In the genomic region with DNA sequence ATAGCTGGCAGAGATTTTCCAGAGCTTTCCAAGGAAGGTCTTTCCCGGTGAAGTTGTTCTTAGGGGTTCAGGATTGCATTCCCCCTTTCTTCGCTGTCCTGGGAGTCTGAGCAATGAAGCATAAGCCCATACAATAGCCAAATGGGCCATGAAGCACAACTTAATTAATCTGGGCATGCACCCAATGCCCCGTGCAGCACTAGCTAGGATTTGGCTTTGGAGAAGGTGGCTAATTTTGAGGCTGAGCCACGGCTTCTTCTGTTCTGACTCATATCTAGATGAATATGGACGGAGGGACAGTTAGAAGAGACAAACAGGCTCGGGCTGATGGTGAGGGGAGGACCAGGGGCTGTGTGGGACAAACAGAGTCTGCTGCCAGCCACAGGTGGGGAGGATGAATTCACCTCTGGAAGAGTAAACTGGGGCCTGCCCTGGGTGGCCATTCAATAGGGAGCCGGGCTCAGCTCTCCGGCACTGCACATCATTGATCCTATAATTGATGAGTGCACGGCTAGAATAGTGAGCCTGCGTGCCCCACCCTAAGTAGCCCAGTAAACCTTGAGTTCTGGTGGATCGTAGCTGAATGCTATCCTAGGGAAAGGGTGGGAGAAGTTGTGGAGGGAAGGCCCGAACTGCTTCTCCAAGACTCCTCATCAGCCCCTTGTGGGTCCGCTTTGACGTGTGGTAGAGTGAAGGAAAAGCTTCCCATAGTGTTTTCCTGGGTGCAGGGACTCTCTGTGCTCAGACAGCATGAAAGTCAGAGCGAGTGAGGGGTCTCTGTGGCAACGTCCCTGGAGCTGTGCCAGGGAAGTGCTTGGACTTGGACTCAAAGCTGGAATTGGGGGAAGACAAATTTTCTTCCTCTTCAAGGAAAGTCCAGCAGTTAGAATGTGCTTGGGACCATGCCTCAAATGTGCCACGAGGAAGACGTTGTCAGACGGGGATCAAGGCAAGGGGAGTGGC, we compare ENCODE assay signal across 8 mouse cellular contexts.
DNase-seq lines count a peak whose midpoint lies in the region; ATAC-seq and TF ChIP-seq lines count a peak whose summit lies in the region.

No protein-coding gene starts in this region.

- WGBS in hindbrain, embryonic 13.5 days = 24% methylated on average over 19 of the region's 19 CpGs
- WGBS in olfactory bulb, adult 2 months = 44% methylated on average over 19 of the region's 19 CpGs

- TF ChIP-seq CTCF in olfactory bulb, adult 2 months (IDR thresholded peaks at IDR 0.05; ENCODE audit: insufficient read depth, low read depth, low read length) = no peak

- H3K9me3 ChIP-seq in hindbrain, embryonic 13.5 days = no peaks in the 10 kb centered on the region

- H3K4me2 ChIP-seq in hindbrain, embryonic 13.5 days = peak overlapping the region; percentile 30

- TF ChIP-seq POLR2A in olfactory bulb, adult 2 months (IDR thresholded peaks at IDR 0.05; ENCODE audit: insufficient read depth, low read depth, low read length) = no peak

- no peaks in the 10 kb centered on the region for H3K36me3 ChIP-seq in hindbrain, embryonic 13.5 days

- peaks cover 35% of the 10 kb centered on the region for H3K4me1 ChIP-seq in hindbrain, embryonic 13.5 days (replicated peaks)
- peaks cover 8% of the 10 kb centered on the region; the same call in 1 of the 2 replicates for H3K4me1 ChIP-seq in olfactory bulb, adult 2 months (ENCODE audit: control insufficient read depth, insufficient read depth, low read length)

- no peak overlapping the region for H3K4me3 ChIP-seq in hindbrain, embryonic 13.5 days
- H3K4me3 ChIP-seq in olfactory bulb, adult 2 months (ENCODE audit: insufficient read depth, low read depth, low read length) = no peak overlapping the region

- H3K27me3 ChIP-seq in hindbrain, embryonic 13.5 days = peaks cover 8% of the 10 kb centered on the region; the same call in 1 of the 2 replicates

- H3K27ac ChIP-seq in hindbrain, embryonic 13.5 days = peak overlapping the region; percentile 71
- H3K27ac ChIP-seq in olfactory bulb, adult 2 months (ENCODE audit: insufficient read depth, low read depth, low read length) = 0 out of 2 replicates have a peak overlapping the region, but pooled peaks have one; percentile 4

- intact Hi-C loops in left cerebral cortex, postnatal 36 days (cut with DNase I) = loop anchor here (10.0 kb wide), 1 partner anchor 88 kb away; a partner anchor contains a TSS

- H3K9ac ChIP-seq in hindbrain, embryonic 13.5 days = no peak overlapping the region

- ATAC-seq in hindbrain, embryonic 13.5 days (ENCODE audit: low FRiP score) = peak; percentile 81

- DNase-seq in cerebellum, postnatal 25 days = peak; percentile 33 to 61
- DNase-seq in cerebellum, adult 11 months = no peak
- DNase-seq in left cerebral cortex, postnatal 36 days (ENCODE audit: low spot score in 2 of 2) = peak; percentile 15 to 21
- DNase-seq in left cerebral cortex, adult 18-20 months (ENCODE audit: low spot score in 2 of 2) = no peak
- DNase-seq in spleen, adult 12 weeks (ENCODE audit: low spot score) = no peak
- DNase-seq in gastrocnemius, adult 18-20 months (ENCODE audit: low spot score) = no peak

Comparison
In these comparisons a context has a peak if more than half of its experiments do, and no peak if none do; other contexts are left out.
1. DNase-seq: peak in cerebellum, postnatal 25 days (2 of 2) and left cerebral cortex, postnatal 36 days (2 of 2); none in cerebellum, adult 11 months (single experiment), left cerebral cortex, adult 18-20 months (0 of 2), spleen, adult 12 weeks (single experiment) and gastrocnemius, adult 18-20 months (single experiment).